Mouse (Mus musculus) embryonic stem cell, embryonic (primary cell): ENCODE results near the gene Amdhd2.

Experiments used
- CTCF ChIA-PET, 4 experiments: fragments of 300-600 bp in 2 of 4; fragments of 350-600 bp in 2 of 4; sonication (Branson Sonifier 250); formaldehyde crosslinking; loops; one replicate each; lab custom pipeline; 2022; ENCODE audit warnings: inconsistent platforms in 2 of 4; lab: Charles Lee
- POLR2A ChIA-PET, 4 experiments: fragments of 300-600 bp in 2 of 4; fragments of 350-600 bp in 2 of 4; sonication (Branson Sonifier 250); formaldehyde crosslinking; loops; one replicate each; lab custom pipeline; 2022; ENCODE audit warnings: antibody characterized with exemption in 4 of 4, inconsistent platforms in 1 of 4; lab: Charles Lee

Amdhd2 gene

GRCm38 (mm10) chr17:24151890-24152563 lies 11.5 kb downstream of the Amdhd2 start:
- CTCF ChIA-PET = interaction anchor here (0.6 to 2.5 kb wide), 27 partner anchors 10 to 550 kb away, joined by 3 to 16 read pairs (median 4); partner anchors contain the start of genes Abca3 (in 1 of the 4), Amdhd2 (in 1 of the 4), Ccnf (in 1 of the 4) and Mlst8 (in 1 of the 4)
- POLR2A ChIA-PET = interaction anchor here (0.6 to 7.4 kb wide), 63 partner anchors 8 to 515 kb away, joined by 3 to 160 read pairs (median 4); partner anchors contain the start of genes Amdhd2 (in 4 of the 4), Ccnf (in 3 of the 4), Atp6v0c (in 2 of the 4) and Tedc2 (in 2 of the 4)

DNA sequence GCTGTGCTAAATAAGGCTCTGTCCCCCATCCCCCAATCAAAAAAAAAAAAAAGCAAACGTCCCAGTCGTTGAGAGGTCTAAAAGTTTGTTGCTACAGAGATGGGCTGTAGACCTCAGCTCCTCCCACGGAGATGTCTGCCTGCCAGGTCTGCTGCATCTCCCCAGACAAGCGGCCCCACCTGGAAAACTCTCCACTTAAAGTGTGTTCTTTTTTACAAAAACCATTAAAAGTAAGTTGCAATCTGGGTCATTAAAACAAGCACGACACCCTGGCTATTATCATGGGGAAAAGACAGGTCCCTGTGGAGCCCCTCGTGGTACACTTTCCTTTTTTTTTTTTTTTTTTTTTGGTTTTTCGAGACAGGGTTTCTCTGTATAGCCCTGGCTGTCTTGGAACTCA lies 12.2 kb downstream of the Amdhd2 start:
- ChIA-PET CTCF (interaction anchor here (0.5 to 2.5 kb wide), 27 partner anchors 10 to 551 kb away, joined by 3 to 16 read pairs (median 4); partner anchors contain the start of genes Abca3 (in 1 of the 4) and Amdhd2 (in 1 of the 4)), POLR2A (interaction anchor here (0.6 to 7.4 kb wide), 64 partner anchors 8 to 516 kb away, joined by 3 to 160 read pairs (median 4); partner anchors contain the start of genes Amdhd2 (in 4 of the 4), Ccnf (in 3 of the 4), Atp6v0c (in 2 of the 4) and Abca3 (in 1 of the 4))

DNA sequence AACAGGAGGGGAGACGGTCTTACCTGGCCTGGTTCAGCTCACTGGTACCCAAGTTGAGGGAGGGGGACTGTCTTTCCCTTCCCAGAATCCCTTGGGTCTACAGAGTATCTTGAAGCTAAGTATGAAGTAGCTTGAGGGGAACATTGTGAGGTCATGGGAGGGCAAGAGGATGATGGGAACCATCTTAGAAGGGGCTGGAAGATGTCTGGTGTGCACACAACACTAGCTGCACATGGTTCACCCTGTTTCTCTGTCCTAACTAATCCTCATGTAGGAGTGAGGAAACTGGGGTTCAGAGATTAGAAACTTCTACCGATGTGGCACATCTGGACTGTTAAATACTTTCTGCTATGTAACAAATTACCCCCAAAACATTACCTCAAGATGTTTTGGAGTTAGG lies 12.7 kb downstream of the Amdhd2 start, which contains the start of gene Pdpk1:
Gene Pdpk1, minus strand, starts transcription at position 101 of the 400 bp plus-strand sequence.
- ChIA-PET POLR2A (interaction anchor here (0.7 to 7.4 kb wide), 44 partner anchors 9 to 516 kb away, joined by 3 to 160 read pairs (median 5); partner anchors contain the start of genes Amdhd2 (in 4 of the 4), Ccnf (in 3 of the 4), Atp6v0c (in 2 of the 4) and Abca3 (in 1 of the 4)), CTCF (interaction anchor here (0.5 to 2.5 kb wide), 17 partner anchors 9 to 455 kb away, joined by 3 to 16 read pairs (median 5); partner anchors contain the start of gene Amdhd2 (in 1 of the 4))

DNA sequence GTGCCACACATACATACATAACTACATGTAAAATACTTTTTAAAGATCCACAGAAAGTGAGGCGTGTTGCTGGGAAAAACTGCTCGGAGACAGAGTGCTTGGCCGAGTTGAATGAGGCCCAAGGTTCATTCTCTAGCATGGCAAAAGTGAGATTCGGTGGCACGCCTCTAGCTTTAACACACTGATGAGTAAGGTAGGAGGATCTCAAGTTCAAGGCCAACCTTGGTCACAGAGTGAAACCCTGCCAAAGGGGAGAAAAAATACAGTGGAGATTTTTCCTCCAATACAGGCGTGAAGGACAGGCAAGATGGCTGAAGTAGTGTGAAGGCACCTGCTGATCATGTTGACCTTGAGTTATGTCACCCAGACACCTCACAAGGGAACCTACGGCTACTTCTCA lies 14.1 kb downstream of the Amdhd2 start:
- ChIA-PET POLR2A (interaction anchor here in 2 of 4 experiments (0.7 to 7.4 kb wide), 3 partner anchors 15 to 378 kb away, joined by 3 to 160 read pairs (median 3); partner anchors contain the start of genes Amdhd2 (in 1 of the 2), Atp6v0c (in 1 of the 2), Ccnf (in 1 of the 2) and Traf7 (in 1 of the 2)), CTCF (interaction anchor here in 1 of 4 experiments (1.4 kb wide), 1 partner anchor 18 kb away, joined by 3 read pairs; no protein-coding TSS in a partner anchor)

- POLR2A ChIA-PET = interaction anchor here in 2 of 4 experiments (1.0 to 1.6 kb wide), 4 partner anchors 9 to 109 kb away, joined by 3 to 7 read pairs (median 4); partner anchors contain the start of genes Amdhd2 (in 2 of the 2) and Ccnf (in 1 of the 2)
- CTCF ChIA-PET = no interaction called here
Measured at GRCm38 (mm10) chr17:24142897-24143296, 20.7 kb downstream of the Amdhd2 start.

DNA sequence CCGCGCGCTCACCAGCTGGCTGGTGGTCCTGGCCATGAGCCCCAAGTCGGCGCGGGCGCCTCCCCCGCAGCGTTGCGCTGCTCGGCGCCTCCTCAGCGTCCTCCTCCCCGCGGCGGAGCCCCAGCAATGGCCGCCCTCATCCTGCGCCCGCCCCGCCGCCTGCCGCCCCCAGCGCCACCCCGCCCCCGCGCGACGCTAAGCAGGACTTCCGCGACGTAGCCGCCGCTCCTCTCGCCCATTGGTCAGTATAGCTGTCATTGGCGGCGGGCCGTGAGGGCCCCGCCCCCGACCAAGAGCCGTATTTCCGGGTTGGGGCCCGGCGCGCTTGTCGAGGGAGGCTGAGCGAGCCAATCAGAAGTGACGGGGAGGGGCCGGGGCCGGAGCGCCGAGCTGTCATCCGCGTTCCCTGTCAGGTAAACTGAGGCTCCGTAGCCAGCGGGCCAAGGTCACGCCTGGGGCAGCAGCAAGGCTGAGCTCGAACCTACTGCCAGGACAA lies 22.1 kb downstream of the Amdhd2 start:
- POLR2A ChIA-PET = interaction anchor here (0.6 to 2.1 kb wide), 54 partner anchors 8 to 1231 kb away, joined by 3 to 35 read pairs (median 4); partner anchors contain the start of genes Amdhd2 (in 4 of the 4), Atp6v0c (in 2 of the 4), Ccnf (in 2 of the 4) and Pdpk1 (in 2 of the 4)
- CTCF ChIA-PET = interaction anchor here in 3 of 4 experiments (0.6 to 1.5 kb wide), 7 partner anchors 9 to 976 kb away, joined by 3 to 16 read pairs (median 3); partner anchors contain the start of genes Abca3 (in 1 of the 3) and Pdpk1 (in 1 of the 3)

DNA sequence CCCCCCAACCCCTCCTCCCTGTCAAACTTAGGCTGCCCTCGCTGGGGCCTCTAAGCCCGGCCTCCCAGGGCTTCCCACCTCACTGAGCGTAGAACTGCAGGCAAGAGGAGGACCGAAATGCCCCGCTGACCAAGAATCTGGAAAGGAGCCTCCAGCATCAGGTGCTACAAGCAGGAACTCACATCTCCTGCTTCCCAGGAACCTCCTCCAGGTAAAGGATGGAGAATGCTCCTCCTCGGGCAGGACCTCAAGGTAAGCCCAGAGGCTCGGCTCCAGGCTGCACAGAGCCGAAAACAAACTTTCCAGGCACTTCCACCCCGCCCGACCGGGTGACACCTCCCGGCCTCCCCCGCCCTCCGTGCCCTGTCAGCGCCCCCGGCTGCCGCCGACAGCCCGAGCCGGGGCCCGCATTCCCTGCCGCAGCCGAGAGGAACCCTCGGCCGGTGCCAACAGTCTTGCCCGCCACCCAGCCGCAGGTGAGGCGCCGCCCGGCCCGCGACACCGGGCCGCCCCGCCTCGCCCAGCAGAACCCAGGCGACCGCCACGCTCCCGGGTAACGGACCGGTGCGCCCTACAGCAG lies 22.6 kb downstream of the Amdhd2 start:
- POLR2A ChIA-PET = interaction anchor here (0.7 to 2.1 kb wide), 32 partner anchors 7 to 314 kb away, joined by 3 to 35 read pairs (median 4); partner anchors contain the start of genes Amdhd2 (in 2 of the 4), Pdpk1 (in 2 of the 4), Abca3 (in 1 of the 4) and Atp6v0c (in 1 of the 4)

DNA sequence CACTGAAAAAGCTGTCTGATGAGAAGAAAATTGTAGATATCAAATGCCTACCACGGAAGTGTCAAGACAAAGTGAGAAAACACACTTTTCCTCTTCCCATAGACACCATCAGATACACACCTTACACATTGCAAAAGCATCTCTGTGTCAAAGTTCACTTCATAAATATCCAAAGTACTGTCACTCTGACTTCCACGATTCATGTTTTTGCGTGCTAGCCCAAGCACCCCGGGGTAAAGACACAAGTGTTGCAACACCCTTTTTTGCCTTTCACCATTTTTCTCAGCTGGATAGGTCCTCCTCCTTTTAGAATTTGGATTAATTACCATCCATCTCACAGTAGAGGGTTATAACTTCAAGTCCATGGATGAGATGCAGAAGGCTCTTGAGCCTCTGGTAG lies 23.6 kb downstream of the Amdhd2 start:
- ChIA-PET CTCF (no interaction called here), POLR2A (interaction anchor here (0.6 to 2.5 kb wide), 24 partner anchors 9 to 388 kb away, joined by 3 to 13 read pairs (median 4); partner anchors contain the start of genes Pdpk1 (in 2 of the 4), Amdhd2 (in 1 of the 4), Atp6v0c (in 1 of the 4) and Ccnf (in 1 of the 4))

More for the DNA sequence above, 22.6 kb downstream of the Amdhd2 start:
- CTCF ChIA-PET = interaction anchor here in 3 of 4 experiments (0.6 to 1.5 kb wide), 4 partner anchors 8 to 11 kb away, joined by 3 to 16 read pairs (median 8); partner anchors contain the start of gene Pdpk1 (in 1 of the 3)

DNA sequence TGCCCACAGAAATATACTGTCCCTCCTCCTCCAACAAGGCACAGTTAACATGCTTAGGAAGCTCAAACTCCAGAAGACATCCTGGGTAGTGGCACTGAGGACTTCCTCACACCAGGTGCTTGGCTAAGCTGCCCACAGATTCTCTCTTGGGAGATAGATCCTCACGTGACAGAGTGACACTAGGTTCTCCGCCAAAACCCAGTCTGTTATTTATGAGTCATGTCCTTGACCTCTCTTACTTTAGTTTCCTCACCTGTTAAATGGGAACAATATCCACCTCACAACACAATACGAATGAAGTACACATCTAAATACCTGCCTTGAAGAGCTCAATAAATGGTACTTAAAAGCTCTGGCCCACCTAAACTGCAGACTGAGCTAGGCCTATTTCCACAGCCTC lies 24.3 kb downstream of the Amdhd2 start:
- ChIA-PET CTCF (interaction anchor here in 1 of 4 experiments (0.8 kb wide), 1 partner anchor 12 kb away, joined by 3 read pairs; no protein-coding TSS in a partner anchor), POLR2A (interaction anchor here (0.6 to 2.5 kb wide), 28 partner anchors 8 to 388 kb away, joined by 3 to 13 read pairs (median 4); partner anchors contain the start of genes Amdhd2 (in 2 of the 4), Pdpk1 (in 2 of the 4), Atp6v0c (in 1 of the 4) and Ccnf (in 1 of the 4))

DNA sequence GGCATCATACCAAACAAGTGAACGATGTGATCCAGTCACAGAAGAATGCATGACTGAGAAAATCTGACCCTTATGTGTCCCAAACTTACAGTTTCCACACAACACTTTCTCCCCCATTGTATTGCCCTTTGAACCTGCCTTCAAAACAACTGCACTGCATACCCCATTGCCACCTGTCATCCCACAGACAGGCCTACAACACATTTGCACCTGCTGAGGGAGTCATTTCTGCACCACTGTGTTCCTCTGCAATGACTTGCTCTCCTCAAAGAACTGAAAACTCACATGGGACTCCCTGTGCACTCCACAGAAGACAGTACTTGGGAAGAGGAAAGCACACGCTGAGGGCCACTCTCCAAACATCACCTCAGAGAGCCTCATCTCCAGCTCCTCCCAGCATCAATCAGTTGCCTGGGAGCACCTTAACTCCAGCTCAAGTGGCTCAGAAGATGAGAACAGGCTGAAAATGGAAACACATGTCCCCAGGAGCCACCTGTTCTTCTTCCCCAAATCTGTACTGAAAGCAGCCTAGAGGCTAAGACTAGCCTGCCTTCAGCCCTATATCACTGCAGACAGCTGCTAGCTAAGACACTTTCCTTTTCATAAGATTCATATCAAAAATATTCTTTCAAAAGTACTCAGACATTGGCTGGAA lies 26.2 kb downstream of the Amdhd2 start:
- ChIA-PET POLR2A (interaction anchor here in 3 of 4 experiments (0.6 to 1.8 kb wide), 10 partner anchors 13 to 151 kb away, joined by 3 to 7 read pairs (median 3); partner anchors contain the start of genes Pdpk1 (in 1 of the 3) and Tedc2 (in 1 of the 3)), CTCF (interaction anchor here in 1 of 4 experiments (0.7 kb wide), 1 partner anchor 62 kb away, joined by 3 read pairs; no protein-coding TSS in a partner anchor)

DNA sequence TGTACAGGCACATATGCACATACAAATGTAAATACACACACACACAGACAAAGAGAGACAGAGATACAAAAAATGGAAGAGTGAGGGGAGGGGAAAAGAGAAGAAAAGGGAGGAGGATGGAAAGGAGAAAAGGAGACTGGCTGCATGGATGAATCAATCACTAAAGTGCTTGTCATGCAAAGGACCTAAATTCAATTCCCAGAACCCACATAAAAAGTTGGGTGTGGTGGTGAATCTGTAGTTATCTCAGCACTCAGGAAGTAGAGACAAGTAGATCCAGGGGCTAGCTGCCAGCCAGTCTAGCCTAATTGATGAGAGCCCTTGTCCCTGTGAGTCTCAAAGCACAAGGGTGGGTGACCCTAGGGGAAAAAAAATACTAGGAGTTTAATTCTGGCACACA lies 29.5 kb downstream of the Amdhd2 start:
- ChIA-PET POLR2A (interaction anchor here in 3 of 4 experiments (0.5 to 5.8 kb wide), 24 partner anchors 8 to 967 kb away, joined by 3 to 52 read pairs (median 4); partner anchors contain the start of genes Atp6v0c (in 2 of the 3), Amdhd2 (in 1 of the 3), Ccnf (in 1 of the 3) and Pdpk1 (in 1 of the 3)), CTCF (interaction anchor here in 3 of 4 experiments (0.5 to 2.0 kb wide), 5 partner anchors 18 to 574 kb away, joined by 3 to 7 read pairs (median 3); partner anchors contain the start of gene Ccnf (in 1 of the 3))

DNA sequence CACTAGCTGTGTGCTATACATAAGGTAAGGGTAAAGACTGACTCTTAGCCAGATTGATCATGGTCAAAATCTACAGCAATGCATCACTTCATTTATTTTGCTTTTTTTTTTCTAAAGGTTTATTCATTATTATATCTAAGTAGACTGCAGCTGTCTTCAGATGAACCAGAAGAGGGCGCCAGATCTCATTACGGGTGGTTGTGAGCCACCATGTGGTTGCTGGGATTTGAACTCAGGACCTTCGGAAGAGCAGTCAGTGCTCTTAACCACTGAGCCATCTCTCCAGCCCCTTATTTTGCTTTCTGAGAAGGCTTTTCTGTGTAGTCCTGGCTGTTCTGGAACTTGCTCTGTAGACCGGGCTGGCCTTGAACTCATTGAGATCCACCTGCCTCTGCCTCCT lies 30.6 kb downstream of the Amdhd2 start:
- CTCF ChIA-PET = interaction anchor here (0.6 to 2.2 kb wide), 13 partner anchors 8 to 212 kb away, joined by 3 to 8 read pairs (median 3); partner anchors contain the start of genes Ccnf (in 1 of the 4) and Pdpk1 (in 1 of the 4)
- POLR2A ChIA-PET = interaction anchor here in 3 of 4 experiments (0.6 to 5.8 kb wide), 27 partner anchors 9 to 296 kb away, joined by 3 to 52 read pairs (median 4); partner anchors contain the start of genes Amdhd2 (in 2 of the 3), Ccnf (in 2 of the 3), Tedc2 (in 2 of the 3) and Atp6v0c (in 1 of the 3)

GRCm38 (mm10) chr17:24131570-24131969 lies 32.0 kb downstream of the Amdhd2 start:
- ChIA-PET CTCF (interaction anchor here (0.5 to 2.2 kb wide), 15 partner anchors 9 to 349 kb away, joined by 3 to 7 read pairs (median 3); partner anchors contain the start of genes Mlst8 (in 1 of the 4), Pdpk1 (in 1 of the 4) and Tedc2 (in 1 of the 4)), POLR2A (interaction anchor here (0.6 to 5.8 kb wide), 19 partner anchors 8 to 396 kb away, joined by 3 to 52 read pairs (median 4); partner anchors contain the start of genes Amdhd2 (in 2 of the 4), Pdpk1 (in 2 of the 4), Atp6v0c (in 1 of the 4) and Ccnf (in 1 of the 4))

DNA sequence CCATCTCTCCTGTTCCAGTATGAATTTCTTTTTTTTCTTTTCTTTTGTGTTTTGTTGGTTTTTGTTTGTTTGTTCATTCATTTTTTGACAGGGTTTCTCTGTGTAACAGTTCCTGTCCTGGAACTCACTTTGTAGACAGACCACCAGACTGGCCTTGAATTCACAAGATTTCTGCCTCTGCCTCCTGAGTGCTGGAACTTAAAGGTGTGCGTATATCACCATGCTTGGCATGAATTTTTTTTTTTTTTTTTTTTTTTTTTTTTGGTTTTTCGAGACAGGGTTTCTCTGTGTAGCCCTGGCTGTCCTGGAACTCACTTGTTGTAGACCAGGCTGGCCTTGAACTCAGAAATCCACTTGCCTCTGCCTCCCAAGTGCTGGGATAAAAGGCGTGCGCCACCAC lies 34.3 kb downstream of the Amdhd2 start:
- ChIA-PET CTCF (interaction anchor here in 3 of 4 experiments (0.6 to 1.4 kb wide), 6 partner anchors 22 to 1951 kb away, joined by 3 to 16 read pairs (median 4); partner anchors contain the start of genes Abca3 (in 1 of the 3) and Pdpk1 (in 1 of the 3)), POLR2A (interaction anchor here in 3 of 4 experiments (0.6 to 1.5 kb wide), 14 partner anchors 8 to 265 kb away, joined by 3 to 11 read pairs (median 5); partner anchors contain the start of gene Ccnf (in 2 of the 3))

GRCm38 (mm10) chr17:24127592-24127991 lies 36.0 kb downstream of the Amdhd2 start:
- ChIA-PET POLR2A (interaction anchor here in 1 of 4 experiments (1.2 to 2.4 kb wide), 5 partner anchors 8 to 74 kb away, joined by 3 to 10 read pairs (median 4); partner anchors contain the start of gene Pdpk1), CTCF (interaction anchor here in 1 of 4 experiments (1.3 kb wide), 1 partner anchor 158 kb away, joined by 3 read pairs; no protein-coding TSS in a partner anchor)
